In the genomic region with DNA sequence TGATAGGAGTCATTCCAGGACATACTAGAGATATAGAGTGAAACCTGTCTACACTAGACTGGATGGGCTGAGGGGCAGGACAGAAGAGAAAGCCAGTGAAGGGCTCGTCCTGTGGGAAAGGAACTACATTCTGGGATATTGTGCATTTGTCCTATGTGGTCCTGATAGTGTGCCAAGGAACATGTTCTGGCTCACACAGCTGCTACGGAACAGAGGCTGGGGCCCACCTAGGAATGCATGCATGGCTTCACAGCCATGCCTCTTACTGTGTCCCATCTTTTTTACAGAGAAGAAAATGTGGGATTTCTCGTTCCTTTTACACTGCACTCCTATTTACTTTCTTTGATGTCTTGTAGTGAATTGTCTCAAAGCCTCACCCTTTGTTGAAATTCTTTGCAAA, we compare ENCODE assay signal across 10 mouse cellular contexts.
A peak's percentile ranks its signal among the peaks of the same experiment; 100 is the strongest.
DNase-seq lines count a peak whose midpoint lies in the region; ATAC-seq and TF ChIP-seq lines count a peak whose summit lies in the region.
"Had no signal": no experiment of that assay in that cellular context is flagged by ENCODE, and none has a peak within 500 bp of the region (broad histone marks: within the 10 kb centered on the region; RNA-seq: fewer than 3 reads in every experiment).

No protein-coding gene starts in this region.

- 28% methylated on average over 3 of the region's 3 CpGs for WGBS in heart, postnatal 0 days
- 81% methylated on average over 3 of the region's 3 CpGs for WGBS in embryonic facial prominence, embryonic 10.5 days
- 64% methylated on average over 3 of the region's 3 CpGs for WGBS in limb, embryonic 14.5 days
- 80% methylated on average over 3 of the region's 3 CpGs for WGBS in kidney, adult 2 months

- DNase-seq in cerebellum, adult 9-11 months = peak; percentile 17
- DNase-seq in cerebellum, adult 9-10 months = no peak
- peak; percentile 12 for DNase-seq in heart, postnatal 0 days (ENCODE audit: low spot score)
- DNase-seq in heart, adult 8-10 months (ENCODE audit: low spot score) = no peak
- DNase-seq in embryonic facial prominence, embryonic 10.5 days (ENCODE audit: low spot score) = no peak
- DNase-seq in limb, embryonic 14.5 days (ENCODE audit: low spot score) = no peak
- no peak for DNase-seq in urinary bladder, postnatal 25 days (ENCODE audit: low spot score)
- DNase-seq in kidney, adult 2 months = no peak

- no peak overlapping the region for H3K4me2 ChIP-seq in heart, postnatal 0 days (ENCODE audit: low read depth, low read length)
- no peak overlapping the region for H3K4me2 ChIP-seq in limb, embryonic 14.5 days (replicated peaks; ENCODE audit: low read depth, low read length, severe bottlenecking)

- H3K9ac ChIP-seq in heart, postnatal 0 days (replicated peaks; ENCODE audit: low read depth, low read length) = no peak overlapping the region
- H3K9ac ChIP-seq in limb, embryonic 14.5 days (ENCODE audit: low read depth, low read length, severe bottlenecking) = no peak overlapping the region

- H3K27me3 ChIP-seq in heart, postnatal 0 days (ENCODE audit: control insufficient read depth, insufficient read depth, low read length) = no peaks in the 10 kb centered on the region
- H3K27me3 ChIP-seq in embryonic facial prominence, embryonic 10.5 days (replicated peaks; ENCODE audit: low read depth, poor library complexity, severe bottlenecking) = no peaks in the 10 kb centered on the region
- no peaks in the 10 kb centered on the region for H3K27me3 ChIP-seq in limb, embryonic 14.5 days (ENCODE audit: control insufficient read depth, insufficient read depth, low read length)
- H3K27me3 ChIP-seq in kidney, adult 2 months (replicated peaks; ENCODE audit: control insufficient read depth, insufficient read depth, low read length) = no peaks in the 10 kb centered on the region

- H3K4me1 ChIP-seq in heart, postnatal 0 days (ENCODE audit: control insufficient read depth, insufficient read depth) = peaks cover 20% of the 10 kb centered on the region
- H3K4me1 ChIP-seq in embryonic facial prominence, embryonic 10.5 days = peaks cover 22% of the 10 kb centered on the region
- H3K4me1 ChIP-seq in limb, embryonic 14.5 days (ENCODE audit: control insufficient read depth, insufficient read depth, low read length) = peaks cover 13% of the 10 kb centered on the region
- H3K4me1 ChIP-seq in kidney, adult 2 months (ENCODE audit: control insufficient read depth, insufficient read depth, low read length) = peaks cover 6% of the 10 kb centered on the region; the same call in 1 of the 2 replicates

- peak; percentile 31; the same call in 1 of the 2 replicates for ATAC-seq in heart, postnatal 0 days (ENCODE audit: insufficient read depth, low read depth)
- ATAC-seq in limb, embryonic 14.5 days (ENCODE audit: low FRiP score, low read depth) = no peak
- ATAC-seq: activated CD4-positive, CD25-positive, alpha-beta regulatory T cell, adult 4 months; inflammation-experienced regulatory T-cells, adult 6 months had no signal

- no peak for TF ChIP-seq EP300 in heart, postnatal 0 days (IDR thresholded peaks at IDR 0.05; ENCODE audit: low read depth)

- no peaks in the 10 kb centered on the region for H3K36me3 ChIP-seq in heart, postnatal 0 days (replicated peaks; ENCODE audit: control insufficient read depth, insufficient read depth, low read length)
- H3K36me3 ChIP-seq in embryonic facial prominence, embryonic 10.5 days (replicated peaks) = no peaks in the 10 kb centered on the region
- H3K36me3 ChIP-seq in limb, embryonic 14.5 days (ENCODE audit: control insufficient read depth, insufficient read depth, low read length) = no peaks in the 10 kb centered on the region
- H3K36me3 ChIP-seq in kidney, adult 2 months (ENCODE audit: control insufficient read depth, insufficient read depth, low read length) = no peaks in the 10 kb centered on the region

- H3K9me3 ChIP-seq in heart, postnatal 0 days (replicated peaks; ENCODE audit: control insufficient read depth, low read length) = no peaks in the 10 kb centered on the region
- no peaks in the 10 kb centered on the region for H3K9me3 ChIP-seq in embryonic facial prominence, embryonic 10.5 days
- no peaks in the 10 kb centered on the region for H3K9me3 ChIP-seq in limb, embryonic 14.5 days (ENCODE audit: control insufficient read depth, low read length)

- no peak for TF ChIP-seq CTCF in heart, postnatal 0 days (IDR thresholded peaks at IDR 0.05; ENCODE audit: low read depth)
- TF ChIP-seq CTCF in kidney, adult 2 months (conservative IDR thresholded peaks at IDR 0.05; ENCODE audit: insufficient read depth, insufficient read length, low read depth, low read length) = no peak

- no peak for TF ChIP-seq POLR2A in limb, embryonic 14.5 days (IDR thresholded peaks at IDR 0.05; ENCODE audit: borderline replicate concordance, extremely low read depth, insufficient read depth, insufficient read length)
- TF ChIP-seq POLR2A in kidney, adult 2 months (IDR thresholded peaks at IDR 0.05; ENCODE audit: low read depth, low read length) = no peak

- H3K27ac ChIP-seq in heart, postnatal 0 days (ENCODE audit: low read depth) = peak overlapping the region; percentile 87
- peak overlapping the region; percentile 62 for H3K27ac ChIP-seq in embryonic facial prominence, embryonic 10.5 days (replicated peaks)
- H3K27ac ChIP-seq in limb, embryonic 14.5 days (replicated peaks; ENCODE audit: low read depth, low read length) = peak overlapping the region; percentile 59
- no peak overlapping the region for H3K27ac ChIP-seq in kidney, adult 2 months (ENCODE audit: insufficient read depth, low read depth, low read length)

- H3K4me3 ChIP-seq in heart, postnatal 0 days (ENCODE audit: low read depth, low read length) = no peak overlapping the region
- H3K4me3 ChIP-seq in embryonic facial prominence, embryonic 10.5 days = no peak overlapping the region
- no peak overlapping the region for H3K4me3 ChIP-seq in limb, embryonic 14.5 days (replicated peaks; ENCODE audit: low read length)
- no peak overlapping the region for H3K4me3 ChIP-seq in kidney, adult 2 months (ENCODE audit: insufficient read depth, low read depth, low read length)

Comparison
In these comparisons a context has a peak if more than half of its experiments do, and no peak if none do; other contexts are left out.
1. DNase-seq: peak in cerebellum, adult 9-11 months (single experiment) and heart, postnatal 0 days (single experiment); none in cerebellum, adult 9-10 months (single experiment), heart, adult 8-10 months (single experiment), embryonic facial prominence, embryonic 10.5 days (single experiment), limb, embryonic 14.5 days (single experiment), urinary bladder, postnatal 25 days (single experiment) and kidney, adult 2 months (single experiment).